Mouse (Mus musculus) inflammation-experienced regulatory T-cells (primary cell): ENCODE data around the gene Epn1. TPM values are rescaled to one million over a fixed set of nuclear protein-coding genes. Genes with fewer than 3 reads are reported as not detected.

Source experiments
- polyA plus RNA-seq, 2 experiments: library from polyadenylated mRNA; unstranded; fragments of 100-300 nt; shearing (Covaris generic); gene quantifications; one replicate each; pipeline ENCODE4 v1.2.1; 2017

Epn1 gene
- polyA plus RNA-seq, result 10 to 100 TPM; 24.1 to 34.1 TPM

GRCm38 (mm10) chr7:5080010-5080751 is at the start of gene Epn1:
Epn1 (plus strand) TSS chr7:5080235.

DNA sequence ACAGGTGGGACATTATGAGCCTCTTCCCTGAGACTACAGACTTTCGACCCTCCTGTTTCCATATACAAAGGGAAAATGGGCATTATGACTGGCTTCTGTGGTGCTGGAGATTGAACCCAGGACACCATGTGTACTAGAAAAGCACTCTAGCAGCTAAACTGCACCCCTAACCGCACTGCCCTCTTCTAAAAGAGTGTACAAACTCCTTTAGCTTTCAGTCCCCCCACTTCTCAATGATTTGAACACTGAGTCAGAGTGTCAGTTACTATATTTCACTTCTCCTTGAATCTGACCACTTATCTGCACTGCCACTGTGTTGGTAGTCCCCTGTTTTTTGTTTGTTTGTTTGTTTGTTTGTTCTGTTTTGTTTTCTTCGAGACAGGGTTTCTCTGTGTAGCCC is 46.2 kb upstream of the Epn1 start, which contains the start of gene 4632433K11Rik:
Gene 4632433K11Rik (plus strand): TSS at position 301 of the 400 bp plus-strand sequence.

GRCm38 (mm10) chr7:5038109-5038732 is 41.8 kb upstream of the Epn1 start, which contains the start of gene Zfp784:
Zfp784 (minus strand) TSS chr7:5038446.

DNA sequence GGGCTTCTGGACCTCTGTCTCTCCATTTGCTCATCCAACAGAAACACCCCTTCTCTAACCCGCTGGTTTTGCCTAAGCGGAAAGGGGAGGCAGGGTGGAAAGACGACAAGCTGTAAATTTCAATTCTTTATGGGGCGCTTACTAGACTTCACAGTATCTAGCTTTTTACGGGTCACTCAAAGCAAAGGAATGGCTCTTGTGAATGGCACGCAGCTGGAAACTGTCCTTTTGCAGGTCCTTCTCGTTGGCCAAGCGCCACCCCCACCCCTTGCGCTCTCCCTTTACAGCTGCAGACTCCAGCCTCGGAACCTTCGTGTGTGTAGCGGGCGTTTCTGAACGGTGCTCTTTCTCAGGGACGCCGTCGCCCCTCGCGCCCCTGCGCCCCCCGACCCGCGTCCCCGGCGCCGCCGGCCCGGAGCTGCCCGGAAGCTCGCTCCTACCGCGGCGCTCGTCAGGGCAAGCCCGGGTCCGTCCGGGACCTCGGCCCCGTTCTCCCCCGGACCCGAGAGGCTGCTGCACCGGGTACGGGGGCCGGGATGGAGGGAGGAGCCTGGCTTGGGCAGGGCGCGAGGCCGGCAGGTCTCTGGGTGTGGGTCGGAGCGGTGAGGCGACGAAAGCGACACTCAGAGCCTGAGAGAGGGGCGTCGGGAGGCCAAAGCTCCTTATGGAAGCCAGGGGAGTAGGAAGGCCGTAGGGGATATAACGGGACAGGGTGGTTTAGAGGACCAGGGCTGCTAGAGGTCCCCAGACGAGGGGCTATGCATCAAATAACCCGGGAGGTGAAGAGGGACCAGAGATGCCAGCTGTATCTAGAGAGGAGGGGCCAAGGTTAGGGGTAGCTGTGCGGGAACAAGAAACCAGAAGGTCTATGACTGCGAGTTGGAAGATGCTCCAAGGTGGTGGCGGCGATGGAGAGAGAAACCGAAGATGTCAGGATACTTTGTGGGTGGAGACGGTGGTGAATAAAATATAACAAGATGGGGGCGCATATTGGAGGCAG is 28.5 kb upstream of the Epn1 start, which contains the start of gene Zfp580:
Gene Zfp580 (plus strand): TSS at position 346 of the 1,000 bp plus-strand sequence.

GRCm38 (mm10) chr7:5061774-5062359 is 18.2 kb upstream of the Epn1 start, which contains the start of gene U2af2:
U2af2 (plus strand) TSS chr7:5062143.

GRCm38 (mm10) chr7:5116850-5117249 is 36.8 kb downstream of the Epn1 start, which contains the start of gene Rfpl4:
Rfpl4 (minus strand) TSS chr7:5116950.

GRCm38 (mm10) chr7:5125549-5126406 is 45.7 kb downstream of the Epn1 start, which contains the start of gene Rasl2-9:
Rasl2-9 (minus strand) TSS chr7:5125950.

Other genes starting within 250 kb of the Epn1 start
- gene Shisa7, start 235.5 kb upstream of the Epn1 start, polyA plus RNA-seq, result not detected
- 10 to 100 TPM; 23.8 to 37.5 TPM for gene Isoc2b, start 210.0 kb upstream of the Epn1 start, polyA plus RNA-seq
- gene Isoc2a, start 203.1 kb upstream of the Epn1 start, polyA plus RNA-seq, result 1 to 10 TPM in 1 of 2 experiments, under 1 TPM in 1; 0.75 to 1.2 TPM
- under 1 TPM in 1 of 2 experiments, not detected in 1; 0.12 TPM for gene Gm36210, start 173.7 kb upstream of the Epn1 start, polyA plus RNA-seq
- 1 to 10 TPM; 2.0 to 2.2 TPM for gene Zfp628, start 165.0 kb upstream of the Epn1 start, polyA plus RNA-seq
- under 1 TPM; 0.27 to 0.86 TPM for gene Nat14, start 158.2 kb upstream of the Epn1 start, polyA plus RNA-seq
- gene Ssc5d, start 154.4 kb upstream of the Epn1 start, polyA plus RNA-seq, result under 1 TPM; 0.27 to 0.40 TPM
- gene Sbk2, start 115.8 kb upstream of the Epn1 start, polyA plus RNA-seq, result under 1 TPM in 1 of 2 experiments, not detected in 1; 0.51 TPM
- under 1 TPM in 1 of 2 experiments, not detected in 1; 0.26 TPM for gene Sbk3, start 109.1 kb upstream of the Epn1 start, polyA plus RNA-seq
- 10 to 100 TPM; 20.6 to 23.4 TPM for gene Zfp579, start 84.1 kb upstream of the Epn1 start, polyA plus RNA-seq
- gene Zfp524, start 65.8 kb upstream of the Epn1 start, polyA plus RNA-seq, result 10 to 100 TPM; 31.2 to 51.7 TPM
- 10 to 100 TPM; 41.3 to 45.3 TPM for gene Fiz1, start 65.5 kb upstream of the Epn1 start, polyA plus RNA-seq
- gene Gm44973, start 64.7 kb upstream of the Epn1 start, polyA plus RNA-seq, result 1 to 10 TPM; 6.1 to 8.1 TPM
- gene Zfp865, start 59.9 kb upstream of the Epn1 start, polyA plus RNA-seq, result 1 to 10 TPM; 7.8 to 8.4 TPM
- not detected for gene Ccdc106, start 59.7 kb upstream of the Epn1 start, polyA plus RNA-seq
- gene 4632433K11Rik, start 46.1 kb upstream of the Epn1 start, polyA plus RNA-seq, result not detected
- gene Zfp784, start 41.8 kb upstream of the Epn1 start, polyA plus RNA-seq, result 1 to 10 TPM; 3.9 to 4.1 TPM
- gene Zfp580, start 28.7 kb upstream of the Epn1 start, polyA plus RNA-seq, result 1 to 10 TPM; 2.6 to 4.7 TPM
- gene U2af2, start 18.1 kb upstream of the Epn1 start, polyA plus RNA-seq, result 100 to 1,000 TPM in 1 of 2 experiments, 10 to 100 TPM in 1; 92.7 to 102 TPM
- under 1 TPM in 1 of 2 experiments, not detected in 1; 0.22 TPM for gene Rfpl4, start 36.7 kb downstream of the Epn1 start, polyA plus RNA-seq
- 1 to 10 TPM in 1 of 2 experiments, not detected in 1; 2.4 TPM for gene Rasl2-9, start 45.7 kb downstream of the Epn1 start, polyA plus RNA-seq
- gene Vmn1r55, start 69.4 kb downstream of the Epn1 start, polyA plus RNA-seq, result under 1 TPM; 0.04 to 0.17 TPM
- gene Vmn1r56, start 116.5 kb downstream of the Epn1 start, polyA plus RNA-seq, result not detected
- under 1 TPM in 1 of 2 experiments, not detected in 1; 0.65 TPM for gene Vmn1r57, start 138.3 kb downstream of the Epn1 start, polyA plus RNA-seq